Mouse (Mus musculus) lung, embryonic 16.5 days (tissue): ENCODE measurements around the gene Arl5b. TPM values are rescaled to one million over a fixed set of nuclear protein-coding genes. Genes with fewer than 3 reads are reported as not detected.
A peak's percentile ranks its signal among the peaks of the same experiment; 100 is the strongest.

Source experiments
- ATAC-seq: fragments of 200-750 bp; cut with Nextera tagmentation; 2 replicates; pipeline ENCODE4 v1.8.0; 2017; ENCODE audit warnings: low read depth, mild to moderate bottlenecking, moderate library complexity
- H3K27ac ChIP-seq: fragments of 300-500 bp; sonication (generic); 2 replicates; pipeline ENCODE4 v1.5.1; 2014; ENCODE audit warnings: mild to moderate bottlenecking, control low read depth, low read length
- H3K27me3 ChIP-seq: fragments of 300-500 bp; sonication (generic); 2 replicates; pipeline ENCODE4 v1.6.1; 2014; ENCODE audit warnings: low read depth, low read length, mixed read lengths; ENCODE audit not compliant: control insufficient read depth, insufficient read depth
- H3K36me3 ChIP-seq: fragments of 300-500 bp; sonication (generic); 2 replicates; pipeline ENCODE4 v1.6.1; 2014; ENCODE audit warnings: low read length; ENCODE audit not compliant: control insufficient read depth, insufficient read depth
- H3K4me1 ChIP-seq: fragments of 300-500 bp; sonication (generic); replicated peaks from 2 replicates; pipeline ENCODE4 v1.6.1; 2014; ENCODE audit warnings: low read length, mixed read lengths; ENCODE audit not compliant: control insufficient read depth, insufficient read depth
- H3K4me2 ChIP-seq: fragments of 300-500 bp; sonication (generic); 2 replicates; pipeline ENCODE4 v1.6.1; 2014; ENCODE audit warnings: low read depth, low read length, control low read depth
- H3K4me3 ChIP-seq: fragments of 300-500 bp; sonication (generic); 2 replicates; pipeline ENCODE4 v1.5.1; 2014; ENCODE audit warnings: mild to moderate bottlenecking, low read length, control low read depth
- H3K9ac ChIP-seq: fragments of 300-500 bp; sonication (generic); 2 replicates; pipeline ENCODE4 v1.6.1; 2014; ENCODE audit warnings: low read length, control low read depth
- H3K9me3 ChIP-seq: fragments of 300-500 bp; sonication (generic); 2 replicates; pipeline ENCODE4 v1.6.1; 2016; ENCODE audit warnings: low read length; ENCODE audit not compliant: control insufficient read depth
- WGBS: fragments of 180-500 bp; shearing (Covaris S2); extraction: QIAGEN DNeasy Blood & Tissue Kit; methylation state at CpG from one replicate; pipeline ENCODE4 v1.1.7; 2014; 5-methylcytosine and 5-hydroxymethylcytosine counted together
- polyA plus RNA-seq: library from polyadenylated mRNA; unstranded; fragments of >200 nt; fragmentation: Nextera tagmentation; extraction: Ambion mirVana; gene quantifications from 2 replicates; pipeline ENCODE4 v1.2.1, GENCODE M21; 2015

Arl5b gene
- polyA plus RNA-seq, 1 experiment from 2014 or later = 30.1 TPM

DNA sequence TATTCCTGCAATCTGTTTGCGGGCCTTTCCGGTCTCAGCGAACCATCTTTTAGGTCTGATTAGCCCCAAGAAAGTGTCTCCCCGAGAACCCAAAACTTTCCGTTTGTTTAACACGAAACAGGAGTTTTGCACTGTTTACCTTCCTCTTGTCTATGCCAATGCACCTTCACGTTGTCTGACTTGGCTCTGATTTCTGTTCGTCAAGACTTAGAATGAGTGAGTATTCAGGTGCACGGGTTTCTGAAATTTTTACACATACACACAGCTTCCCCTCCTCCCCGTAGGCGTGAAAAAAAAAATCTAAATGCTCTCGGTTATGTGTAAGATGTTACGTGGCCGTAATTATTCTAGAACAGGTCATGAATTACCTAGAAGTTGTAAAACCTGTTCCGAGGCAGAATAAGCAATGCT is 6.6 kb downstream of the Arl5b start:
- no peak for ATAC-seq
- peak overlapping the region; percentile 97 for H3K9ac ChIP-seq
- H3K9me3 ChIP-seq = no peaks in the 10 kb centered on the region
- no peaks in the 10 kb centered on the region for H3K27me3 ChIP-seq
- peak overlapping the region; percentile 72 for H3K4me2 ChIP-seq
- peak overlapping the region; percentile 95 for H3K27ac ChIP-seq
- WGBS = under 1% methylated on average over 15 of the region's 15 CpGs
- peak overlapping the region; percentile 95 for H3K4me3 ChIP-seq
- H3K4me1 ChIP-seq = peaks cover 11% of the 10 kb centered on the region
- no peaks in the 10 kb centered on the region for H3K36me3 ChIP-seq

DNA sequence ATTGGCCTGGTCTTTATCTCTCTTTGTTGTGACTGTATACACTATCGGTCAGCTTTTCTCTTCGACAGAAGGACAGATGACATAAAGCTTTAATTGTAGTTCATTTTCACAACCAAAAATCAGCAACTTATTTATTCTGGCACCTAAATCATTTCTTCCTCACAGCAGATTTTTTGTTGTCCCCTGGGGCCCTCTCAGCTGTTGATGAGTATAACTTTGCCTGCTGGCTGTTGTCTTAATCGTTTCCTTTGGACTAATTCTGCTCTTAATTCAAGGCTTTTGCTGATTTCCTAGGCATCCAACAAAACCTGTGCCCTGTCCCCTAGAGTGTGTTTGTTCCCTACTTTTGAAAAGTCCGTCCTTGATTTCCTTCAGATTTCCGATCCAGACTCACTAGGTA is 9.0 kb downstream of the Arl5b start:
- WGBS = 80% methylated on average over 5 of the region's 5 CpGs
- no peak for ATAC-seq
- H3K36me3 ChIP-seq = no peaks in the 10 kb centered on the region
- H3K27me3 ChIP-seq = no peaks in the 10 kb centered on the region
- H3K4me1 ChIP-seq = peaks cover 11% of the 10 kb centered on the region
- H3K9ac ChIP-seq = no peak overlapping the region
- H3K4me2 ChIP-seq = no peak overlapping the region
- H3K27ac ChIP-seq = no peak overlapping the region
- no peak overlapping the region for H3K4me3 ChIP-seq
- H3K9me3 ChIP-seq = no peaks in the 10 kb centered on the region

DNA sequence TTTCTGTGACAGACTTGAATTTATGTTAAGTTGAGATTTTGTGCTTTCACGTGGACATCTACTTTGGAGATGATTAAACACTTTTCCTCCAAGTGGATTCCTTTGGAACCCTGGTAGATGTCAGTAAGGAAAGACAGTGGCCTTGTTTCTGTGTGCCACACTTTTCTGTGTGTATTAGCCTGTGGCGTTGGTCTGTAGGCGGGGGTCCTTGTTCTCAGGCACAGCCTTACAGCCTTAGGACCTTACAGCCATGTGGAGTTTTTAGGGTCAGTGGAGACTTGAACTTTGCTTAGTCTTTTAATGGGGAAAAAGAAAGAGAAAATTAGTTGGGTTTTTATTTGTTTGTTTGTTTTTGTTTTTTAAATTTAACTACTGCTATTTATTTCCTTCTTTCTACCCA is 11.7 kb downstream of the Arl5b start:
- Histone ChIP-seq H3K27ac (no peak overlapping the region), H3K9me3 (no peaks in the 10 kb centered on the region), H3K9ac (no peak overlapping the region), H3K36me3 (no peaks in the 10 kb centered on the region), H3K4me3 (no peak overlapping the region), H3K27me3 (no peaks in the 10 kb centered on the region), H3K4me1 (peaks cover 18% of the 10 kb centered on the region), H3K4me2 (no peak overlapping the region)
- ATAC-seq = no peak
- 83% methylated on average over 3 of the region's 3 CpGs for WGBS

DNA sequence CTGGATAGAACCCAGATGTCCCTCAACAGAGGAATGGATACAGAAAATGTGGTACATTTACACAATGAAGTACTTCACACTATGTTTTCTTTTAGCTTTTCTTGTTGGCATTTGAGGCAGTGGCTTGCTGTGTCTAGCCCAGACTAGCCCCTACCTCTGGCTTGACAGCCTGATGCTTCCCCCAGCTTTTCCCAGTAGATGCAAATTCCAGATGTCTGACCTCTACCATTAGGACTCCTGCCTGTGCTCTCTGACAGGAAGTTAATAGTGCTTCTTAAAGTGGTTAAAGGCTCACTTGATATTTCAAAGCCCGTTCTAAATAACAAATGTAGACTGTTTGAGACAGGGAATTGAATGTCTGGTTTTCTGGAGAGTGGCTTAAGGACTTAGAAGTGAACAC is 14.6 kb downstream of the Arl5b start:
- Histone ChIP-seq H3K9ac (no peak overlapping the region), H3K4me3 (no peak overlapping the region), H3K9me3 (no peaks in the 10 kb centered on the region), H3K27me3 (no peaks in the 10 kb centered on the region), H3K27ac (peak overlapping the region; percentile 9; the same call in 1 of the 2 replicates), H3K4me2 (no peak overlapping the region), H3K36me3 (peaks cover 5% of the 10 kb centered on the region; the same call in 1 of the 2 replicates), H3K4me1 (peaks cover 10% of the 10 kb centered on the region)
- no peak for ATAC-seq
- 18% methylated on average over 1 of the region's 1 CpGs for WGBS

DNA sequence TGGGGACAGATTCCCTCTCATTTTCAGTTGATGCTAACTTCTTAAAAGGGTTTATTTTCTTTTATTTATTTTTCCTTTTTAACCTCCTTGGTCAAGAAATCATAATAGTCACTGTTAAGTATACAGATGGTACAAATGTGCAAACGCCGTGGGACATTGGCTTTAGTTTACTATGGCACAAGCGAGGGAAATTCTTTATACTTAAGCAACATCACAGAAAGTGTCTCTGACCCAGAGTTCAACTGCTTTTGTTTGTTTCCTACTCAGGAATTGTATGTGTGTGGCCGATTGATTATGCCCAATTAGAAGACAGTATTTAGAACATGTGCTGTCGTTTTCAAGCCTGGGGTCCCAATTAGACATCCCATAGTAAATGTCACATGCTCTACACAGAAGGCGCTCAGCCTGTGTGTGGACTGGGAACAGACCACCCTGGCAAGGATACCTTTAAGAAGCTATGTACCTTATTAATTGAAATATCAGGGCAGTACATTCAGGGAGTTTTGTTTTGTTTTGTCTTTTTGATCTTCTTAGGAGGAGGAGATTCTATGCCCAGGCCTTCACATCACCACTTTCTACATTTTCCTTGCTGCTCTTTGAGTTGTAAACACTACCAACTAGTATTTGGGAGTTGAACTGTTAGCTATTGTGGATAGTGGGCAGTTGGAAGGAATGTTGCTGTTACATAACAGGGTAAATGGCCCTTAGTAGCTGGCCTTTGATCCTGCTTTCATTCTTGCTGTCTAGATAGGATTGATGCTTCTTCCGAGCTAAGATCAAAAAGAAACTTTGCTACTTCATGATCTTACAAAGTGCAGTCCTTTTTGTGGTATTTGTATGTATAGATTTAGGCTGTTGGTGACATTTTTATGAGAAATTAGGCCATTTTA is 15.4 kb downstream of the Arl5b start:
- peaks cover 8% of the 10 kb centered on the region; the same call in 1 of the 2 replicates for H3K36me3 ChIP-seq
- H3K27ac ChIP-seq = no peak overlapping the region
- H3K27me3 ChIP-seq = no peaks in the 10 kb centered on the region
- H3K4me3 ChIP-seq = no peak overlapping the region
- H3K9ac ChIP-seq = no peak overlapping the region
- H3K4me2 ChIP-seq = no peak overlapping the region
- peaks cover 10% of the 10 kb centered on the region for H3K4me1 ChIP-seq
- H3K9me3 ChIP-seq = no peaks in the 10 kb centered on the region
- WGBS = 52% methylated on average over 7 of the region's 7 CpGs
- ATAC-seq = peak; percentile 51; the same call in 1 of the 2 replicates

DNA sequence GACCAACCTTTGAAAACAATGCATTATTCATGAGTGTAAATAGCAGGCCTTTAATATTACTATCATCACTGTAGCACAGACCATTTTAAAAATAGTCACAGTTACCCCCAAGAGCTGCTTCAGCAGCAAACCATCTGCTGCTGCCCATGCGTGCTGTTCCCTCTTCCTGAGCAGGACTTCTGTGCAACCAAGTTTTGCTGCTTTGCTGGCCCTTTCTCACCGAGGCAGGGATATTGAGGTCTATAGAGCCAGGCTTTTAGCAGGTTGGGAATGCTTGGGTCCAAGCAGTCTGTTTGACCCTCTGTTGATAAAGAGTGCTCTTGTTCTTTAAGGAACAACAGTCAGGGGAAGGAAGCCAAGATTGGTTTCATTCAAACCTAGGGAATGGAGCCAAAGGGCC is 16.3 kb downstream of the Arl5b start:
- H3K27ac ChIP-seq = no peak overlapping the region
- H3K4me3 ChIP-seq = no peak overlapping the region
- no peak overlapping the region for H3K9ac ChIP-seq
- H3K36me3 ChIP-seq = peaks cover 15% of the 10 kb centered on the region
- H3K4me1 ChIP-seq = peaks cover 10% of the 10 kb centered on the region
- no peaks in the 10 kb centered on the region for H3K9me3 ChIP-seq
- H3K27me3 ChIP-seq = no peaks in the 10 kb centered on the region
- WGBS = 74% methylated on average over 2 of the region's 2 CpGs
- ATAC-seq = no peak
- no peak overlapping the region for H3K4me2 ChIP-seq

DNA sequence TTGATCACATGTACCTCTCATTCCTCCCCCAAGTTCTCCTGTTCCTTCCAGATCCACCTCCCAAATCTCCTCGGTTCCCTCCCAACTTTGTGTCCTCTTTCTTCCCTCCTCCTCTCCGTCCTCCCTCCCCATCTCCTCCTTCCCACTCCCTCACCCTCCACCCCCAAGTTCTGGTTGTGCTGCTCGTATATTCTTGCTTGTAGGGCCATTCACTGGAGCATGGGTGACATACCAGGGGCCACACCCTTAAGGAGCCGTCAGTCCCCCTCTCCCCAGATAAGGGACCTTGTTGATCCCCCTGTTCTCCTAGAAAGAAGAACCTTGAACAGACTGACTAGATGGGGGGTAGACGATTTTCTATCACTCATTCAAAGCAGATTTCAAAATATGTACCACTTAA is 17.9 kb downstream of the Arl5b start:
- Histone ChIP-seq H3K9ac (no peak overlapping the region), H3K27ac (no peak overlapping the region), H3K4me1 (peaks cover 10% of the 10 kb centered on the region), H3K4me3 (no peak overlapping the region), H3K36me3 (peaks cover 15% of the 10 kb centered on the region), H3K9me3 (no peaks in the 10 kb centered on the region), H3K4me2 (no peak overlapping the region), H3K27me3 (no peaks in the 10 kb centered on the region)
- 67% methylated on average over 5 of the region's 5 CpGs for WGBS
- ATAC-seq = no peak

DNA sequence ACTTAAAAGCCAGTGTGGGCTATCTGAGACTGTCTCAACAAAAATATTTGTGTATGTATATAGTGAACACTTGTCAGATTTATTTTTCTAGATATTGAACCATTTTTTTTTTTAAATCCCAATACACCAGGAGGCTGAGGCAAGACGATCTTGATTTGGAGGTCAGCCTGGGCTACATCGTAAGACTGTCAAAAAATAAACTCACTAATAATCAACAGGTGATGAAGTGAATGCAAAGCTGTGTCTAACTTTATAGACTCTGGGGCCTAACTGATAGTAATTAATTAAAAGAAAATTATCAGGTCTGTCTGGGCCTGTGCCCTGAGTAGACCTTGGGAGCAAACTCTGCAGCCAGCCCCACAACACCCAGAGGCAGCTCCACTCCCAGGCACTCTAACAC is 34.5 kb downstream of the Arl5b start:
- Histone ChIP-seq H3K4me1 (no peaks in the 10 kb centered on the region), H3K9me3 (no peaks in the 10 kb centered on the region), H3K9ac (no peak overlapping the region), H3K27ac (no peak overlapping the region), H3K4me2 (no peak overlapping the region), H3K27me3 (no peaks in the 10 kb centered on the region), H3K4me3 (no peak overlapping the region), H3K36me3 (peaks cover 19% of the 10 kb centered on the region)
- WGBS = 100% methylated on average over 2 of the region's 2 CpGs
- ATAC-seq = no peak

DNA sequence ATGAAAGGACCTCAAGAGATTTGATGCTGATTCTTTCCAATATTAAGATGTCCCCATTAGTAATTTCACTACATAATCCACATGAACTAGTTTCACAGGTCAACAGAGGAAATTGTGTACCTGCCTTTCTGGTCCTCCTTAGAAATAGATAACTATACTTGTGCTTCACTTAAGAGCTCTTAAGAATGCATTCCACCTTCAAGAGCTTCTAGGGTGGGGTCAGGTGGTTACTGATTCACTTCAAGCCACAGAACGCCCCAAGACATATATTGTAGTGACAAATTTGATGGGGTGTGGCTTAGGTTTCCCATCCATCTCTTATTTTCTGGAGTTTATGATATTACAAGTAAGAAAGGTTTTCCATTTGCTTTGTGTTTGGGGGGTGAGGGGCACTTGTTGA is 38.1 kb downstream of the Arl5b start:
- H3K27ac ChIP-seq = no peak overlapping the region
- WGBS = 54% methylated on average over 1 of the region's 1 CpGs
- H3K9ac ChIP-seq = no peak overlapping the region
- peaks cover 10% of the 10 kb centered on the region for H3K36me3 ChIP-seq
- no peaks in the 10 kb centered on the region for H3K4me1 ChIP-seq
- ATAC-seq = peak; percentile 65
- H3K4me2 ChIP-seq = no peak overlapping the region
- H3K27me3 ChIP-seq = no peaks in the 10 kb centered on the region
- no peaks in the 10 kb centered on the region for H3K9me3 ChIP-seq
- H3K4me3 ChIP-seq = no peak overlapping the region
